Mouse (Mus musculus) lung, postnatal 4 days (tissue): ENCODE results near the gene Serpine1.
"Not testable (repeated sequence)": the region's sequence is repeated elsewhere in the genome, so short reads cannot be mapped to it uniquely, and the experiment has no call there.

Experiments used
- DNase-seq, 2 experiments: peaks; one replicate each; pipeline ENCODE4 v3.0.0; 2021

Gene Serpine1

DNA sequence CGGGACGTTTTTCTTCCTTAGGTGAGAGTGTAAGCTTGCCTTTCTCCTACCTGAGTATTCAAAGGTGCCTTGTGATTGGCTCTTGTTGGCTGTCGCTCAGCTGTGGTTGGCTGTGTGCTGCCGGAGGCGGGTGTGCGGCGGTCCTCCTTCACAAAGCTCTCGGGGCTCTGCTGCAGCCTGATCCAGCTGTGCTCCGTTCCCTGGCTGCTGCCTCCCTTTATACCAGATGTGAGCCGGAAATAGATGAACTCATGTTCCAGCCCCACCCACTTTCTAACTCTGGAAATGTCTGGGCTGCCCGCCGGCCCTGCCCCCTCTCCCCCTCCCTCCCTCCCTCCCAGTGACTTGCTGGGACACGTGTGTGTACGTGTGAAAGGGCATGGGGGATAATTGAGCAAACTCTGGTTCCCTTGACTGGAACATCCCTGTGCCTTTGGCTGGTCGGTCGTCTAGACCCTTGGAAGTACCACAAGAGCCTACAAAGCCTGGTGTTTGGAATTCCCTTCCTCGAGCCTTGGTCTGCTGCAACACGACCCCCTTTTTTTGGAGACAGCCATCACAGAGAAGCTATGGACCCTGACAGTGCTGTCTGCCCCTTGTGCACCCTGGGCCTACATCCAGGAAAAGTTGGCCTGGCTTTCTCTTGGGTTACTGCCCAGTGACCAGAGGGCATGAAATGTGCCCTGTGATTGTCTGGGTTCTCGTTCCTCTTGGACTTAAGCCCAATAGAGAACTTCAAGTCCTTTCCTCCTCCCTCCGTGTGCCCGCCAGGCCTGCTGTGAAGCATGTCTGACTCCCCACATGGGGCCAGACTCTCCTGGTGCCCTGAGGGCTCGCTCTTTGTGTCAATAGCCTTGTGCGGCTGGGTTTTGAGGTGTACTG, at the start of gene Serpine1:
Gene Serpine1 (minus strand): TSS at position 190 of the 882 bp plus-strand sequence.
- DNase-seq = peak; percentile 89 to 94

DNA sequence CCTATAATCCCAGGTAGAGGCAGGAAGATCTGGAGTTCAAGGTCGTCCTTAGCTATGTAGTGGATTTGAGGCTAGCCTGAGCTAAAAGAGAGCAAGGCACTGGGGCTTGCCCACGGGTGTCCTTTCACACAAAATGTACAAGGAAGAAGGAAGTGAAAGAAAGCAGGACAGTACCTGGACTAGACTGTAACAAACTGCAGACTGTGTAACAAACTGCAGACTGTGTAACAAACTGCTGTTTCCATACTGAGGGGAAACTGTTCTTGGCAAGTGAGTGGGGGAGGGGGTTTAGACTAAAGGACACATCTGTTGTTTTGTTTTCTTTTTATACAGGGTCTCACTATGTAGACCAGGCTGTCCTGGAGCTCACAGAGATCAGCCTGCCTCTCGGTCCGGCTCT, 49.2 kb upstream of the Serpine1 start:
- no peak for DNase-seq

DNA sequence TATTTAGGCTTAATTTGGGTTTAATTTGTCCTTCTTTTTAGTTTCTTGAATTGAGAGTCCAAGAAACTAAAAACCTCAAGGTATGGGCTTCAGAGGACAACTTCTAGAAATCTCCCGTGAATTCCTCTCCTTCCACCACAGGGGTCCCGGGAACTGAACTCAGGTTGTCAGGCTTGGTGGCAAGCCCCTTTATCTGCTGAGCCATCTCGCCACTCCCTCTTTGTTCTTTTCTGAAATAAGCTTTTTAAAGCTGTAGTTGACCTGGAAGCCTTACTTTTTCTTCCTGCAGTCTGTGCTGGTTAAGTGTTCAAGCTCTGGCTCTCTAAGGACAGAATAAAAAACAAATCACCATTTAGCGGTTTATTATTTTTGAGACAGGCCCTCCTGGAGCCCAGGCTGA, 46.8 kb upstream of the Serpine1 start:
- no peak for DNase-seq

DNA sequence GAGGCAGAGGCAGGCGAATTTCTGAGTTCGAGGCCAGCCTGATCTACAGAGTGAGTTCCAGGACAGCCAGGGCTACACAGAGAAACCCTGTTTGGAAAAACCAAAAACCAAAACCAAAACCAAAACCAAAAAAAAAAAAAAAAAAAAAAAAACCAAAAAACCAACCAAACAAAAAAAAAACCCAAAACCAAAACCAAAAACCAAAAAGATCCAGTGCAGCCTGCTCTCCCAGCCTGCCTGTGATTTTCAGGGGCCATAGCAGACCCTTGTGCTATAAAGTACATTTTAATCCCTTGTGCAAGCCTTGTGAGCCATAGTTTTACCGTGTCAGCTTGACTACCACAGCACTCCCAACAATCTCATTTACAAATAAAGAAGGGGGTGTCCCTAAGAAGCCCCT, 45.9 kb upstream of the Serpine1 start:
- DNase-seq = not testable (repeated sequence)

DNA sequence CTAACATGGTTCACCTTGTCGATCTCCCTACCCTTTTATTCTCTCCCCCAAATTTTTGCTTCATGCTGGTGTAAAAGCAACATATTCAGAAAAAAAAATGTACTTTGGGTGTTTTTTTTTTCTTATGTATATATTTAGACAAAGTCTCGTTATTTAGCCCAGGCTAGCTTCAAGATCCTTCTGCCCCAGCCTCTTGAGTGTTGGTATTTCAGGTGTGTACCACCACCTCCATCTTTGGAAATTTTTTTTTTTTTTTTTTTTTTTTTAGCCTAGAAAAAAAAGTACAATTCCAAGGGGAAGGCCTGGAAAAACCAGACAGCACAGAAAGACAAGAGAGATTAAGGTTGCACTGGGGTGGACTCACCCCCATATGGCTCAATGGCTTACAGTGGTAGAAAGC, 44.9 kb upstream of the Serpine1 start:
- no peak for DNase-seq

DNA sequence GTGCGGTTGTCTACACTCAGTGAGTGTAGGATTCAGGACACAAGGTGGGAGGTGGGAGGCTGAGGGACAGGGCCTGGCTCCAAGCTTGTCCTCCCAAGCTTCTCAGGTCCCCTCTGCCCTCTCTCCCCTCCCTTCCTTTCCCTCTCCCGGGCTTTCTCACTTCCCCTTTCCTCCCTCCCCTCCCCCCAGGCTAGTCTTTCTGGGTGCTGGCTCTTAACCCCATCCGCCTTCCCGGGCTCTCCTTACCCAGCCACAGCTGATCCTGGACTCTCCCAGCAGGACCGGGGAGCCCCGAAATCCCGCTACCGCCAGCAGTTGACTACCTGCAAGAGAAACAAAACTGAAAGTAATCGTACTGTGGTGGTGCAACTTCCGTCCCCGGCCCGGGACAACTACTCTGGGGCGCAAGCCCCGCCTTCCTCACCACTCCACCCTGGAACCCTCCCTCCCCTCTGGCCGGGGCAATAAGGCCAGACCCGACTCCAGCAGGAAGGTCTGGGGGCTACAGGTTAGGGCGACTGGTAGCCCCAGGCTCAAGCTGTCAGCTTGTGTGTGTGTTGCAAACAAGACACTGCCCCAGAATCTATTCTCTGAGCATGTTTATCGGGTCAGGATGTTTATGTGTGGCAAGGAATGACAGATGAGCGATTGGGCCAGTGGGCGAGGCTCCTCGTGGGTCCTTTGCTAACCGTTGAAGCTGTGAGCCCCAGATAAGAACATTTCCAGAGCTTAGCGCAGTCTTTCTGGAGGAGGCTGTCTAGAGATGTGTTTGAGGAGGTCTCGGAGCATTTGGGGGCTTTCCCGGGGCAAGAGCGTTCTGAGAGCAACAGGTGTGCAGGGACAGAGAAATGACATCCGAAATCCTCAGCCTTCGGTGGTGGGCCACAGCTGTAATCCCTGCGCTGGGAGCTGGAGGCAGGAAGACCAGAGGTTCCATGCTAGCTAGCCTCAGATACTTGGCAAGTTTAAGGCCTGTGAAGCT, 44.1 kb upstream of the Serpine1 start, which contains the start of gene Trim56:
Gene Trim56 (minus strand): TSS at position 344 of the 982 bp plus-strand sequence.
- DNase-seq = peak; percentile 88

DNA sequence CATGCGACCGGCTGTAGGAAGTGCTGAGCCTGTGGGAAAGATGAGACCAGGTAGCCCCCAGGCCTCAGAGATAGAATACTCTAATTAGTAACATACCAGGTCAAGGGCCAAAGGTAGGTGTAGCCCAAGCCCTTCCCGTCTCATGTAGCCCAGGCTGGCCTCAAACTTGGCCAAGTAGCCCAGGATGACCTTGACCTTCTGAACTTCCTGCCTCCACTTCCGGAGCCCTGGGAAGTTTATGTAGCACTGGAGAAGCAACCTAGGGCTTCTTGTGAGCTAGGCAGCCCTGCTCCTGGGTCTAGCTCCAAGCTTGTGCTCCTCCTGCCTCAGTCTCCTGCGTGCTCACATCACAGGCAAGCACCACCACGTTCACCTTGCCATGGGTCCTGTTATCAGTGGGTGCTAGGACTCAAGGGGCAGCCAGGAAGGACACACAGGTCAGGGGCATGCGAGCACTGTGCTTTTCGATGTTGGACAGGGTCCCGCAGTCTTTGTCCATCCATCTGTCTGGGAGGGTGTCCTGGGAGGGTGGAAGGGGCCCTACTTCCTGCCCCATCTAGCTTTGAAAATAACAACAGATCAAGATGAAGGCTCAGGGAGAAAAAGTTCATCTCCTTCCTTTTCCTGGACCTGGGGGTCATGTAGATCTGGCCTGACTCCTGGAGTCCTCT, 43.0 kb upstream of the Serpine1 start:
- DNase-seq = no peak

DNA sequence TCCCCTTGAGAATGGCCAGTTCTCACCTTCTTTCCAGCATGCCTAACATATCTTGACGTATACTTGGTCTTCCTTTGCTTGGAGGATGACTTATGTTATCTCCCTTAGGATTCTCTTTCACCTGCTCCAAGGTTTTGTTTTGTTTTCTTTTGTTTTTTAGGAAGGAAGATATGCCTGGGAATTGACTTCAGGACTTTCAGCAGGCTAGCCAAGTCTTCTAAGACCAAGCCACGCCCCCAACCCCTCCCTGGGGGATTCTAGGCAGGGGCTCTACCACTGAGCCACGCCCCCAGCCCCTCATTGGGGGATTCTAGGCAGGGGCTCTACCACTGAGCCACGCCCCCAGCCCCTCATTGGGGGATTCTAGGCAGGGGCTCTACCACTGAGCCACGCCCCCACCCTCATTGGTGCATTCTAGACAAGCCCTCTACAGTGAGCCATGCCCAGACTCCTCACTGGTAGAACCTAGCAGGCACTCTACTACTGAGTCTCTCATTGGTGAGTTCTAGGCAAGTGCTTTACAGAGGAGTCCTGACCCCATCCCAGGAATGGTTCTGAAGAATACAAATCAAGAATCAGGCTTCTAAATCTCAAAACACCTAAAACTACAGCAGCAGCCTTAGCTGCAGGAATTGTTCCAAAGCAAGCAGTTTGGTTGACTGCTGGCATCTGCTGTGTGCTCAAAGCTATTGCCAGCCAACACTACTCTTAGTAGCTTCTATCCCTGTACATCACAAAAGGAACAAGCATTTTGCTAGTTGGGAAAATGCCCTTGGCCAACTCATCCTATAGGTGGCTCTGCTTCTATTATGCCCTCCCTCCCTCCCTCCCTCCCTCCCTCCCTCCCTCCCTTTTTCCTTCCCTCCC, 39.7 kb upstream of the Serpine1 start:
- no peak for DNase-seq

DNA sequence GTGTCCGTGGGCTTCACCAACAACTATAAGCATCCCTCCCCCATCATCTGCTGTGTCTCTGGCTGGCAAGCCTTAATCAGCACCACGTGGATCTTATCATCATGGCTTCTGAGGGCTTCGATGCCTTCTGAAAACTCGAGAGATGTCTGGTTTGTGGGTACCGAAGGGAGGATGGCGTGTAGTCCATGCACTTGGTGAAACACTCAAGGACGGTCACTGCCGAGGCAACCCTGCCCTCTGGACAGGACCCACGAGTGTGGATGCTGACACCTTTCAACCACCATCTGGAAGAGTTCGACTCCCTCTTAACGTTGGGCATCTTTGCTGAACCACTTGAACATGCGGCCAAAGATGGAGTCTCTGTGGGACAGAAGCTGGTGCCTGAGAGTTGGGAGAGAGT, 38.8 kb upstream of the Serpine1 start:
- no peak for DNase-seq

DNA sequence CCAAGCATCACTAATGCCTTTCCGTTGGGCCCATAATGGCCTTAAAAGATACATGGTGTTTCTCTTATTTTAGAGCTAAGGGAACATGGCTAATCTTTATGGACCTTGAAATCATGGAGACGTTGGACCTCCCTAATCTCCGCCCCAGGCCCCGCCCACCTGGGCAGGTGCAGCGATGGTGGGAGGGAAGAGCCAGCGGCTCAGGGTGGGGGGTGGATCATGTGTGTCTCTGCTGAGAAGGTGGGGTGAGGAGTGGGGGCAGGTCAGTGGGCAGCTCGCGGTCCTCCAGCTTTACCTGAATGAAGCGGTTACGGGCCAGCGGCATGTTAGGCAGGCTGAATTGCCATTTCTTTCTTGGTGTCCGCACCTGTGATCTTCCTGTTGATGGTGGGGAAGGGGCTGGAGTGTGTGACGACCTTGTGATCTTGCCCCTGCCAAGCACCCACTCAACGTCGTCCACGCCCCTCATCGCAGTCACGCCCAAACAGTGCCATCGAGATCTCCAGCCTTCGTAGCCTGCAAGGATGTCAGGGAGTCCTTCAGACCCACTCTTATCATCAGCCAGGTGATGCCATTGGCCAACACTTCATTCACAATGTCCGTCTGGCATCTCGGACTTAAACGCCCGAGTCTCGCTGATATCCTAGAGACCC, 38.0 kb upstream of the Serpine1 start:
- no peak for DNase-seq

DNA sequence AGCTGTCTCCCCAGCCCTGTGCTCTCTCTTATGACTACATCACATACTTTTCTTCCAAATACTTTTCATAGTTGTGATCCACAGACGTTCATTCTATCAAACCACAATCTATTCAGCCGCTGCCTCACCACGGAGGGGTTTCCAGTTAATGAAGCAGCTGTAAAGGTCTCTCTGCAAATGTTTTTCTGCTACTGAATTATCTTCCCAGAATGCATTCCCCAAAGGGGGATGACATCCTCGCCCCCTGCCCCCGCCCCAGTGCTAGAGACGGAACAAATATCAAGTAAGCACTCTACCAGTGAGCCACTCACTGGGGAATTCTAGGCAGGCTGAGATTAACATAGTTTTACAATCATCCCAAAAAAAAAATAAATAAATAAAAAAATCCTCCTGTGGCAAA, 36.0 kb upstream of the Serpine1 start:
- no peak for DNase-seq

DNA sequence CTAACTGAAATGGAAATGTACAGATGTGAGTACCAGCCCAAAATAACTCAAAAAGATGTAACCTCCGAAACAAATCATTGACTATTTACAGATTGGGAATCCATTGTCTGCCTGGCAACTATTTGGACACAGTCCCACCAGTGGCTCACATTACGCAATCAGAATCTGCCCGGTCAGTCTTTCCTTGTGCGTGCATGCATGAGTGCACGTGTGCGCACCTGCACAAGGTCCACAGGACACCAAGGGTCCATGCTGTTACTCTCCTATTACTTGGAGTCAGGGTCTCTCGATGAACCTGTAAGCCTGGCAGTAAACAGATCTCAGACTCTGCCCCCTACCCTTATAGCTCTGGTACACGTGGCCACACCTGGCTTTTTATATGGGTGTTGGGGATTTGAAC, 35.6 kb upstream of the Serpine1 start:
- DNase-seq = no peak

DNA sequence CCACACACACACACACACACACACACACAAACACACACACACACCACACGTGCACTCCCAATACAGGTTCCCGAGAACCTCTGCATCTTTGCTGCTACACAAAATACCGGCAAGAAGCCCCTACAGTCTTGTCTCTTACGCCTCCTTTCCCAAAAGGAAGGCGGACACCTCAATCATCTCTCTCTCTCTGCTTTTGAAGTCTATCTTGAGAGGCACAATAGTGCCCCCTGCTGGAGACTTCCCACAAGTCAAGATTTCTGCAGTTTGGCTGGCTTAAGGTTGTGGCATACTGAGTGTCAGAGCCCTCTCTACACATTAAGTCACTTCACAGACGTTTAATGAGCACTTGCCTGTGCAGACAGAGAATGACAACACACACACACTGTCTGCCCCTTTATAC, 35.0 kb upstream of the Serpine1 start:
- peak; percentile 72 to 87 for DNase-seq

DNA sequence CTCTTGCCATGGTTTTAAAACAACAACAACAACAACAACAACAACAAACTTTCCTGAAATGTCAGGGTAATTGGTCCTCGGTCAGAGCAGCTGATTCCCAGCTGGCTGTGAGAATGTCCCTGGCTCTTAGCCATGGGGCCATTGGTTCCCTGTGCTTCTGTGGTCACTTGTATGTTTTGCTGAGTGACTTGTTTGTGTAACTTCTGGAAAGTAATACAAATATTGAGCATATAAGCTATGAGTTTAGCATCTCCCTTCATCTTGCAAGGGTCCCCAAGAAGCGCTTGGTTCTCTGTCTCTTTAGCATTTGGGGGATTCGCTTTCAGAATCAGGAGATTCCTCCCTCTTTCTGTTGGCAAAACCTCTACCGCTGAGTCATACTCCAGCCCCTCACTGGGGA, 34.4 kb upstream of the Serpine1 start:
- DNase-seq = peak; percentile 54 to 82

DNA sequence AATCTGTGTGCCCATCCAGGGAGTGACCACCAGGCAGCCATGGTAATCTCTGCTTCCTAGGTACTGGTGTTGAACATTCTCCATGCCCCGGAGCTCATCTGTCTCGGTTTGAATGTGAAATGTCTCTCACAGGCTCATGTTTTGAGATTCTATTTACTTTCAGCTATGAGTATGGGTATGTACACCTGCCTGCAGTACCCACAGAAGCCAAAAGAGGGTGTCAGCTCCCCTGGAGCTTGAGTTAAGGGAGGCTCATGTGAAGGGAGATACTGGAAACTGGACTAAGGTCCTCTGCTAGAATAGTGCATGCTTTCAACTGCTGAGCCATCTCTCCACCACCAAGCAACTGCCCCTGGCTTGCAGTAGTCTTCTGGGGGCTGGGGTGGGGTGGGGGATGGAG, 31.9 kb upstream of the Serpine1 start:
- no peak for DNase-seq

DNA sequence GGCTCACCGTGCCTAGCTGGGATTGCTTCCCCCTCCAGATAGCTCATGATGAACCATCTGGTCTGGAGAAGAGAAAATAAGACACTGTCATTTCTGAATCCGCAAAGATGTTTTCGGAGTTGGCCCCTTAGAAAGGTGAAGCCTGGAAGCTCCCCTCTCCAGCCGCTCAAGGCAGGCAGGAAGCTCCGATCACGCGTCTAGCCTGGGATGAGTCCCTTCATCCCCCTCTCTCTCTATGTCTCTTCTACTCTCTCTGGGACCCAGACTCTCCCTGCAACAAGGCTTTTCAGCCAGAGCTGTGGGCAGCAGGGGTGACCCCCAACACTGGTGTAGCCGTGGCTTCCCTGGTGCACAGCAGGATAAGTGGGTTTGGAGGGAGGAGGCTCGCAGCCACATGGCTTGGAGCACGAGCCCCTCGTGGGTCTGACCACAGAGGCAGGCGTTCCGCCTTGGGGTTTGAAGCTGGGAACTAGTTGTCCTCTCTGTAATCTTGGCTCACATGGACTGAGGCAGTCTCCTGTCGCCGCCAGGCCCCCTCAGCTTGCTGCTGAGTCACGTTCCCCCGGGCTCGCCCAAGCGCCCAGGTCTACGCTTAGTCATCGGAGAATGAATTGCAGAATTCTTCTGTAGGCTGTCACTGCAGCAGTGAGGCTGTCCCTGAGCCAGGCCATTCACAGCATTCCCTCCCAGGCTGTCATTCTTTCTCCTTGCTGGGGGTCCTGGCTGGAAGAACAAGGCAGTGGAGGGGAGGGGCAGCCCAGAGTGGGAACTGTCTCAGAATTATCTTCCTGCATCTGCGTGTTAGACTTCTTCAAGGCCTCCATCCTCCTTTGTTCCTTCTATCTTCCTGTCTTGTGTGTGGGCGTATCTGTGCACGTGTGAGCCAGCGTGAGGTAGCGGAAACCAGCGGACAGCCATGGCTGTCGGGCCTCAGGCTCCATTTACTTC, 30.8 kb upstream of the Serpine1 start:
- peak in 1 of 2 experiments; percentile 45 for DNase-seq

DNA sequence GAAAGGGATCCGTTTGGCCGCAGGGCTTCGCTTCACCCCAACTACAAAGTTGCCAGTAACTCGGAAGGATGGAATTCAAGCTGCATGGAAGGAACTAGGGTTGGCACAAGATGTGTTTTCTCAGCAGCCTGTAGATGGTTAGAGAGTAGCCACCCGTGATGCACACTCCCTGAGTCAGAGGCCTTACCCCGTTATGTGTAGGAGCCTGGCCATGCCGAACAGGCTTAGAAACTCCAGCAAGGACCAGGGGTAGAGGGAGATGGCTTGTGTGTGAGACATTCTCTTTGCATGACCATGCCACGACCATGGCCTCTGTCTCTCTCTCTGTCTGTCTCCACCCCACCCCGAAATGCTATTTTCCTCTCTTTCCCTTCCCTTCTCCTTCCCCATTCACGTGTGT, 30.0 kb upstream of the Serpine1 start:
- DNase-seq = no peak

DNA sequence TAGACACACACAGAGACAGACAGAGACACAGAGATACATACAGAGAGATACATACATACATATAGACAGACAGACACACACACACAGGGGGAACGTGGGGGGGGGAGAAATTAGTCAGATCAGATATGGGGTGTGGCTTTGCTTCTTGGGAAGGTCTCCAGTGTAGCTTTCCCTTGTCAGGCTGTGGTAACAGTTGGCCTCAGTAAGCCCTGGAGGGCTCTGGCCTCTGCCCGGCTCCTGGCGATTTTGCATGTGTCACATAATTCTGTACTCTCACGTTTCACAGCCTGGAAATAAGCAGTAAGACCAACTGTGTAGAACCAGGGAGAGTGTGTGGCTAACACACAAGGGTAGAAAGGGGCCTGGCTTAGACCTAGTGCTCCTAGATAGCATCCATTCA, 28.6 kb upstream of the Serpine1 start:
- no peak for DNase-seq

DNA sequence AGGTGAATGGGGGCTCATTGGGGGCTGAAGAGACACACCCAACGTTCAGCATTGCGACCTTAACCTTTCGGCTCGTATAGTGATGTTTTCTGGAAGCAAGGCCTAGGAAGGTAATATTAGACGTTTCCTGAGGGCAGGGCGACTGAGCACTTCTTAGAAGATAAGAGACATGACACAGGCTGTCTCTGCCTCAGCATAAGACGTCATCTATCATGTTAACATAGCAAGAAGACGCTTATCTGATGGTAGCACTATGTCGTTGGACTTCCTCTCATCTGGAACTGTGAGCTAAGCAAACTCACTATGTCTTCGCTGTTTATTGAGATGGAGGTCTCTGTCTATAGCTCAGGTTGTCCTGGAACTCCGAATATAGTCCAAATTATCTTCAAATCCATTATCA, 26.4 kb upstream of the Serpine1 start:
- DNase-seq = no peak

DNA sequence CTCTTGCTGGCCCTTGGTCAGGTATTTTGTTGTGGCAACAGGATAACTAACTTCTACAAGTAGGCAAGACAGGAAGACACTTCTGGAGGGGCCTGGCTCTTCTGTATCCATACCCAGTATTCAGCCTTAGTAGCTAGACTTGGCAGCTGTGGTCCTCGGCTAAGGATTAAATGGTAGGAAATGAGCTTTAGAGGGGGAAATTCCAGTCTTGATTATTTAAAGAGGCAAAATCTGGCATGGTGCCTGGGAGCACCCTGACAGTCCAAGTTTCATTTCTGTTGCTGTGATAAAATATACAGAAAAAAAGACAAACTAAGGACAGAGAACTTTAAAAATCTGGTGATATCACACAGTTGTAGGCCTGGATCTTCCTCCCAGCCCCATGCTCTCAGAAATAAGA, 24.0 kb upstream of the Serpine1 start:
- peak; percentile 68 to 75 for DNase-seq
